Mouse (Mus musculus): ENCODE measurements around the gene Hip1r. TPM values are rescaled to one million over a fixed set of nuclear protein-coding genes. Genes with fewer than 3 reads are reported as not detected.

The Hip1r gene
- polyA plus RNA-seq, 1 experiment from 2014 or later = 7.9 TPM

DNA sequence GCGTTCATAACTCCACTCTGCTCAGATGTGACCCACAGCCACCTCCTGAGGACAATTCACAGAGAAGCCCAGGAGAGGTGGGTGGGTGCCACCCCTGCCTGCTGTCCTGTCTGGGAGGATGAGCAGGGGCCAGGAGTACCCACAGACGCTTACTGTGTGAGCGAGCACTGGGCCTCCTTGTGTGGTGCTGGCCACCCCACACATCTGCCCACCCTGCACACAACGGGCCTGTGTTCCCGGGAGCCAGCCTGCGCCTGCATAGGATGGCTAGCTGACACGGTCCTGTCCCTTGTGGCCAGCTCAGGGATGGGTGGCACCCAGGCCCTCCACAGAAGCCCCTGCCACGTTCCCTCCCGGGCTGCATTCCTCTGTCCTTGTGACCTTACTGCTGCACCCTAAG is 12.0 kb downstream of the Hip1r start:
- Histone ChIP-seq H3K9me3 (no peaks in the 10 kb centered on the region), H3K27me3 (no peaks in the 10 kb centered on the region), H3K9ac (replicated peaks) (0 out of 2 replicates have a peak overlapping the region, but pooled peaks have one; percentile 27), H3K4me1 (replicated peaks) (peaks cover 22% of the 10 kb centered on the region), H3K27ac (no peak overlapping the region), H3K4me3 (replicated peaks) (no peak overlapping the region), H3K4me2 (no peak overlapping the region), H3K36me3 (no peaks in the 10 kb centered on the region)
- 68% methylated on average over 9 of the region's 9 CpGs for WGBS
- no peak for ATAC-seq (ENCODE audit: insufficient number of reproducible peaks, insufficient read depth, low FRiP score, low TSS enrichment, low read depth)

DNA sequence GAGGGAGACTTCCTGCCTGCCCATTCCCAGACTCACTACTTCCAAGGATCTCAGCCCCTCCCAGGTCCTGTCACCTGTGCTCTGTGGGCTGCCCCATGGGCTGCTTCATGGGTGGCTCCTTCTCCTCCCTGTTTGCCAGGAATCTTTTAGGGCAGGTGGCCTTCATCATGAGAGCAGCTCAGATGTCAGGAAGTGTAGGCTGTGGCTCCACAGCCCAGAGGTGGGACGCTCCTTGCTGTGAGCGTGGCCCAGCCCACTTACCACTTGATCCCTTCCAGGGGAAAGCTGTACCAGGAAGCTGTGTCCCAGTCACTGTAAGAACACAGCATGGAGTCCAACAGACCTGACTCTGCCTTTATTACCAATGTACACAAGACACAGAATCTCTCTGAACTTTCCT is 13.5 kb downstream of the Hip1r start:
- 44% methylated on average over 2 of the region's 2 CpGs for WGBS
- no peaks in the 10 kb centered on the region for H3K9me3 ChIP-seq
- no peak for ATAC-seq (ENCODE audit: insufficient number of reproducible peaks, insufficient read depth, low FRiP score, low TSS enrichment, low read depth)

DNA sequence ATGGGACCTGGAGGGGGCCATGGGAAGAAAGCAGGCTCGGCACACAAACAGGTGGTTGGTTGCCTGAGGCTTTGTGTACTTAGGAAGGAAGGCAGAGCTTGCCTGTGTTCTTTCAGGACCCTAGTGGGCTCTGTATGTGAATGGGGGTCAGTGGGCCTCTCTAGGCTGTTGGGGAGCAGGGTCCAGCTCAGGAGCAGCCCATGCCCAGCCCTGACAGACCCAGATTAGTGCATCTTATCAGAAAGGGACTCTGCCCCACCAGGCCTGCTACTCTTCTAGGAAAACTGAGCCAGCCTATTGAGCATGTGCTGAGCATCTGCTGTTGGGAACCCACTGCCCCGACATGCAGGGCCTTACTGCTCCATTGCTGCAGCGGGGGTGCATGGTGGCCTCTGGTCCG is 14.1 kb downstream of the Hip1r start:
- peaks cover 20% of the 10 kb centered on the region for H3K4me1 ChIP-seq (replicated peaks)
- no peak overlapping the region for H3K4me2 ChIP-seq
- H3K27ac ChIP-seq = peak overlapping the region; percentile 46; the same call in 1 of the 2 replicates
- WGBS = 68% methylated on average over 4 of the region's 4 CpGs
- no peaks in the 10 kb centered on the region for H3K36me3 ChIP-seq
- H3K4me3 ChIP-seq (replicated peaks) = no peak overlapping the region
- H3K9ac ChIP-seq (replicated peaks) = no peak overlapping the region
- no peak for ATAC-seq (ENCODE audit: insufficient number of reproducible peaks, insufficient read depth, low FRiP score, low TSS enrichment, low read depth)
- H3K27me3 ChIP-seq = no peaks in the 10 kb centered on the region
- H3K9me3 ChIP-seq = no peaks in the 10 kb centered on the region

More for the DNA sequence above, 13.5 kb downstream of the Hip1r start:
- no peak overlapping the region for H3K27ac ChIP-seq
- no peak overlapping the region for H3K9ac ChIP-seq (replicated peaks)
- H3K4me2 ChIP-seq = no peak overlapping the region
- H3K4me3 ChIP-seq (replicated peaks) = no peak overlapping the region
- peaks cover 20% of the 10 kb centered on the region for H3K4me1 ChIP-seq (replicated peaks)
- H3K36me3 ChIP-seq = no peaks in the 10 kb centered on the region
- no peaks in the 10 kb centered on the region for H3K27me3 ChIP-seq

DNA sequence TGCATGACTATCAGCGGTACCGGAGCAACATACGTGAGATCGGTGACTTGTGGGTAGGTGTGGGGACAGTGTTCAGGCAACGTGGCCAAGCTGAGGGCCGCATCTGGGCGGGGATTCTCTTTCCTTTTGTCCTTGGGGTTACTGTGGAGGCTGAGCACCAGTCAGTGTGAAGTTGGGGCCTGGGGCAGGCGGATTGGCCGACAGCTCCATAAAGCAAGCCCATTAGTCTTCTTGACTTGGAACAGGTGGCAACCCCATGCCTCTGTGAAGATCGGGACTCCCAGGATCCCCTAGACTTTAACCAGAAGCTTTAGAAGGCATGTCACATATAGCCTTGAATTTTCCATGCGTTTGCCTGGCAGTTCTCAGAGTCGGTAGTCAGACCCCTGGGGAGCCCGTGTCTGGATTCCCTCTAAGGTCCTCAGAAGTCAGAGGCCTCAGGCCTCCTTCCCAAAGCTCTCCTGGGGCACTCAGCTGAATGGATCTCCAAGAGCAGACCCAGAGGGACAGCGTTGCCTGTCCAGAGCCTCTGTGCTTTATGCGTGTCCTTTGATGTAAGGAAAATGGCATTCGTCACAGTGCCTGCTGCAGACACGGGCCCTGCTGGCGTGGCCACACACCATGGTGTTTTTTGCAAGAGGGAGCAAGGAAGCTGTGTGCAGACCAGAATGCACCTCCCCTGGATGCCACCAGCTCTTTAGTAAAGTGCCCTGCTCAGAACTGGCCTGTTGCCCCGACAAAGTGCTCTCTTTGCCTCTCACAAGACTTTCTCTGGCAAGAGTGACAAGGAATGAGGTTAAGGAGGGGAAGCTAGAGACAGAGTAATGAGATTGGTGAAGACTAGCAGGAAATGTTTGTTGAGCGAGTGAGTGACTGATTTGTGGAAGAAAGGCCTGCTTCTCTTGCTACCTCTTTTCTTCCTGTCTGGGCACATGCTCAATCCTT is 16.8 kb downstream of the Hip1r start:
- H3K9ac ChIP-seq (replicated peaks) = 0 out of 2 replicates have a peak overlapping the region, but pooled peaks have one; percentile 8
- no peak overlapping the region for H3K4me3 ChIP-seq (replicated peaks)
- 60% methylated on average over 20 of the region's 20 CpGs for WGBS

DNA sequence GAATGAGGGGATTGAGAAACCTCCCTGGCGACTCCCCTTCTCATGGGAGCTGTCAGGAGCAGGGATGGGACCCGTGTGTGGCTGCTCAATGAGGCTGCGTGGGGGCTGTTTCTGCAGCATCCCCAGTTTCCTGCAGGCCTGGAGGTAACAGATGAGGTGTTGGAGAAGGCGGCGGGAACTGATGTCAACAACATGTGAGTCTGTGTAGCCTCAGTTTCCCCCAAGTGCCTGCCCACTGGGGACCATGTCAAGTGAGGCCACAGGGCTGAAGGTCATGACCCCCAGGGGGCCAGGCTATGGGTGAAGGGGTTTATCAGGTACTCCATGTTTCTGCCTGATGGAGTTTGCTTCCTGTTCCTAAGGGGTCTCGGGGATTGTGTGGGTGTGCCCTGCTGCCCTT is 17.9 kb downstream of the Hip1r start:
- Histone ChIP-seq H3K4me2 (no peak overlapping the region), H3K4me1 (replicated peaks) (peaks cover 15% of the 10 kb centered on the region), H3K27ac (no peak overlapping the region), H3K27me3 (no peaks in the 10 kb centered on the region), H3K9me3 (no peaks in the 10 kb centered on the region), H3K4me3 (replicated peaks) (no peak overlapping the region), H3K36me3 (0 out of 2 replicates have a peak, but pooled peaks cover 4% of the 10 kb centered on the region), H3K9ac (replicated peaks) (no peak overlapping the region)
- WGBS = 82% methylated on average over 6 of the region's 6 CpGs
- ATAC-seq (ENCODE audit: insufficient number of reproducible peaks, insufficient read depth, low FRiP score, low TSS enrichment, low read depth) = no peak

More for the DNA sequence above, 16.8 kb downstream of the Hip1r start:
- no peaks in the 10 kb centered on the region for H3K9me3 ChIP-seq
- ATAC-seq (ENCODE audit: insufficient number of reproducible peaks, insufficient read depth, low FRiP score, low TSS enrichment, low read depth) = no peak
- H3K27me3 ChIP-seq = no peaks in the 10 kb centered on the region
- H3K4me2 ChIP-seq = no peak overlapping the region
- 0 out of 2 replicates have a peak, but pooled peaks cover 4% of the 10 kb centered on the region for H3K36me3 ChIP-seq
- H3K27ac ChIP-seq = no peak overlapping the region
- peaks cover 20% of the 10 kb centered on the region for H3K4me1 ChIP-seq (replicated peaks)

DNA sequence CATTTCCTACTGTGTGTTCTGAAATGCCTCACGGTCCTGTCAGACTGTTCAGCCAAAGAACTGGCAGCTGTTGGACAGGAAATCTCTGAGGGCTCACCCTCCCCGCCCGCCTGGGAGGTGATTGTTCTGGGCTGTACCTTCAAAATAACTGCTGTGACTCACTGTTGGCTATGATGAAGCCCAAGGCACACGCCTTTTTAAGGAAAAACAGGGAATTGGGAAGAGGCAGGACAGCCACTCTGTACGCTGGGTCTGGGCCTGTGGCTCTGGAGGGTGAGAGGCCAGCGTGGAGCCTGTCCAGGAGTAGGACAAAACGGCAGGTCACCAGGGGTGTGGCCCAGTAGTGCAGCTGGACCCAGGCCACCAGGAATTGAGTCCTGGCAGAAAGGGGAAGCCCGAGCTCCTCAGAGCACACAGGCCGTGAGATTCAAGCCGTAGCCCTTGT is 18.8 kb downstream of the Hip1r start:
- Histone ChIP-seq H3K4me1 (replicated peaks) (peaks cover 6% of the 10 kb centered on the region), H3K36me3 (0 out of 2 replicates have a peak, but pooled peaks cover 4% of the 10 kb centered on the region), H3K27me3 (no peaks in the 10 kb centered on the region), H3K4me2 (no peak overlapping the region), H3K9me3 (no peaks in the 10 kb centered on the region), H3K9ac (replicated peaks) (no peak overlapping the region; the same call in 1 of the 2 replicates), H3K4me3 (replicated peaks) (no peak overlapping the region), H3K27ac (no peak overlapping the region)
- whole genome bisulfite sequencing = 82% methylated on average over 10 of the region's 10 CpGs
- ATAC-seq (ENCODE audit: insufficient number of reproducible peaks, insufficient read depth, low FRiP score, low TSS enrichment, low read depth) = no peak

DNA sequence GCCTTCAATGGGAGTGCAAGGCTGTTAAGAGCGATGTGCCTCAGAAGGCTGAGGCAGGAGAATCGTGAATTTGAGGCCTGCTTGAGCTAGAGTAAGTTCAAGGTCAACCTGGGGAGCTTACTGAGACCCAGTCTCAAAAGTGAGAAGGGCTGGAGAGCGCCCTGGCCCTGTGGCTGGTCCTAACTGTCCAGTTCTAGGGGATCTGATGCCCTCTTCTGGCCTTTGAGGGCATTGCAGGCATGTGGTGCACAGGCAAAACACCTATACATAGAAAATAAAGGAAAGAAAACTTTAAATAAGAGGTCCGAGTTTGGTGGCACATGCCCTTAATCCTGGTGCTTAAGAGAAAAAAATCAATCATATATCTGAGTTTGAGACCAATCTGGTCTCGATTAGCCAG is 19.4 kb downstream of the Hip1r start:
- Histone ChIP-seq H3K36me3 (0 out of 2 replicates have a peak, but pooled peaks cover 4% of the 10 kb centered on the region), H3K9ac (replicated peaks) (no peak overlapping the region), H3K9me3 (no peaks in the 10 kb centered on the region), H3K27ac (no peak overlapping the region), H3K4me1 (replicated peaks) (peaks cover under 1% of the 10 kb centered on the region; the same call in 1 of the 2 replicates), H3K4me3 (replicated peaks) (no peak overlapping the region), H3K4me2 (no peak overlapping the region), H3K27me3 (no peaks in the 10 kb centered on the region)
- 29% methylated on average over 5 of the region's 5 CpGs for WGBS
- ATAC-seq (ENCODE audit: insufficient number of reproducible peaks, insufficient read depth, low FRiP score, low TSS enrichment, low read depth) = 0 out of 2 replicates have a peak, but pooled peaks have one; percentile 22

DNA sequence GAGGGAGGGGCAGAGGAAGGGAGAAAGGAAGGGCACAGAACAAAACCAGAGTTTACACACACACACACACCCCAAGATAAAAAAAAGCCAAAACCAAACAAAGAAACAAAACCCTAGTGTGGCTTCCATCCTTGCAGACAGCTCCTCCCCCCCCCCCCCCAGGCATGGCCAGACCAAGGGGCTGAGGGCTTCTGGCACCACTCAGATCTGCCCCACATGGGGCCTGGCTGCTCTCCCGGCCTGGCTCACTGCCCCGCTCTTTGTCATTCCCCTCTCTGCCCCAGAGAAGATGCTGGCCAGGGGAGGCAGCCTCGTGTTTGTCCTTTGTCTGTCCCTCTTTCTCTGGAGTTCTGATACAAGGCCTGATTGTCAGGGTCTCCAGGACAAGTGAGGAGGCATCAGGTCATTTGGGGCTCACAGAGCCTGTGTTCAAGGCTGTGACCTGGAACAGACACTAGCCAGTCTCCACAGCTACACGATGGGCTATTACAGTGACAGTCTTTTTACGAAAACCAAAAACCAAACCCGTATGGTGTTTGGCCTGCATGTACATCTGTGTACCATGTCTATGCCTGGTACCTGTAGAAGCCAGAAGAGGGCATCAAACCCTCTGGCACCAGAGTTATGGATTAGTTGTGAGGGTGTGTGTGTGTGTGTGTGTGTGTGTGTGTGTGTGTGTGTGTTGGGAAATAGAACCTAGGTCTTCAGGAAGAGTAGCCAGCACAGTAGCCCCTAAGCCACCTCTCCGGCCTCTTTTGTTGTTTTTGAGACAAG is 20.0 kb downstream of the Hip1r start:
- Histone ChIP-seq H3K4me1 (replicated peaks) (no peaks in the 10 kb centered on the region), H3K27ac (no peak overlapping the region), H3K4me3 (replicated peaks) (no peak overlapping the region), H3K27me3 (no peaks in the 10 kb centered on the region), H3K36me3 (0 out of 2 replicates have a peak, but pooled peaks cover 4% of the 10 kb centered on the region), H3K4me2 (no peak overlapping the region), H3K9ac (replicated peaks) (no peak overlapping the region), H3K9me3 (no peaks in the 10 kb centered on the region)
- WGBS = 77% methylated on average over 7 of the region's 7 CpGs
- no peak for ATAC-seq (ENCODE audit: insufficient number of reproducible peaks, insufficient read depth, low FRiP score, low TSS enrichment, low read depth)

DNA sequence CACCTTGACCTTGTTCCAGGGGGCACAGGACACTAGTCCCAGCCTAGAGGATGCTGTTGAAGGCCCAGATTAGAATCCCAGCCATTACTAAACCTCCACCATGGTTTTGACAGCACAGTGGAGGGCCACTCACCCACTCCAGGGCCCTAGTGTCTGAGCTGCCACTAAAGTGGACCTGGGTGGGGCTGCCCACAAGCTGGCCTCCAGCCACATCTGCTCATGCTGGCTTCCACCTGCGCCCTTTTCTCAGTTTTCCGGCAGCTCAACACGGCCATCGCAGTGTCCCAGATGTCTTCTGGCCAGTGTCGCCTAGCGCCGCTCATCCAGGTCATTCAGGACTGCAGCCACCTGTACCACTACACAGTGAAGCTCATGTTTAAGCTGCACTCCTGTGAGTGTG is 21.0 kb downstream of the Hip1r start:
- Histone ChIP-seq H3K27me3 (no peaks in the 10 kb centered on the region), H3K36me3 (0 out of 2 replicates have a peak, but pooled peaks cover 4% of the 10 kb centered on the region), H3K4me1 (replicated peaks) (no peaks in the 10 kb centered on the region), H3K4me3 (replicated peaks) (no peak overlapping the region), H3K4me2 (no peak overlapping the region), H3K27ac (no peak overlapping the region), H3K9ac (replicated peaks) (no peak overlapping the region), H3K9me3 (no peaks in the 10 kb centered on the region)
- no peak for ATAC-seq (ENCODE audit: insufficient number of reproducible peaks, insufficient read depth, low FRiP score, low TSS enrichment, low read depth)
- WGBS = 92% methylated on average over 7 of the region's 7 CpGs

DNA sequence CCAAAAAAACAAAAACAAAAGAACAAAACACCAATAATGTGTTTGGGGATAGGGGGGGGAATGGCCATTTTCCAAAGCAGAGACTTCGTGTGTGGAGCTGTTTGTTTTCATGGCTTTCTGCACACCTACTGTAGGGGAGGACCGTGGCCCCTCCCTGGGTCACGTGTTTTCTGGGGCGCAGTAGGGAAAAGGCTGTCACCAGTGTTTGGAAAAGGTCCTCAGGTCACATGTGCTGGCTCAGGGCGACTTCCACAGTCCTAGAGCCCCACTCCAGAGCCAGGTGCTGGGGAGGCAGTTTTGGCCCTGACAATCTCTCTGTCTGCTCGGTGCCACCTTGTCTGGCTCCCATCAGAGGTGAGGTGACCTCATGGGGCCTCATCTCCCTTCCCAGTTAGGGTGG is 22.0 kb downstream of the Hip1r start:
- no peak overlapping the region for H3K9ac ChIP-seq (replicated peaks)
- no peak for ATAC-seq (ENCODE audit: insufficient number of reproducible peaks, insufficient read depth, low FRiP score, low TSS enrichment, low read depth)
- WGBS = 75% methylated on average over 6 of the region's 6 CpGs

DNA sequence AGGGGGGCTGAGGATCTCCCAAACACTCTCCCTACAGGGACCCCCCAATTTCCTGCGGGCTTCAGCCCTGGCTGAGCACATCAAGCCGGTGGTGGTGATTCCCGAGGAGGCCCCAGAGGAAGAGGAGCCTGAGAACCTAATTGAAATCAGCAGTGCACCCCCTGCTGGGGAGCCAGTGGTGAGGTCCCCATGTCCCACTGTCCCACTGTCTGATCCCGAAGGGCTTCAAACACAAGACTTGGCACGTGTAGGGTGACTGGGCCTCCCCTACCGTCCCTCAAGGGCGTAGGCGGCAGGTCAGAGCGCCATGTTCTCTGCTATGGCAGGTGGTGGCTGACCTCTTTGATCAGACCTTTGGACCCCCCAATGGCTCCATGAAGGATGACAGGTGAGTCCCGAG is 22.8 kb downstream of the Hip1r start:
- Histone ChIP-seq H3K4me2 (no peak overlapping the region), H3K27me3 (no peaks in the 10 kb centered on the region), H3K4me1 (replicated peaks) (no peaks in the 10 kb centered on the region), H3K9ac (replicated peaks) (no peak overlapping the region), H3K27ac (no peak overlapping the region), H3K4me3 (replicated peaks) (no peak overlapping the region), H3K36me3 (0 out of 2 replicates have a peak, but pooled peaks cover 4% of the 10 kb centered on the region), H3K9me3 (no peaks in the 10 kb centered on the region)
- no peak for ATAC-seq (ENCODE audit: insufficient number of reproducible peaks, insufficient read depth, low FRiP score, low TSS enrichment, low read depth)
- 85% methylated on average over 10 of the region's 10 CpGs for WGBS

More for the DNA sequence above, 22.0 kb downstream of the Hip1r start:
- Histone ChIP-seq H3K4me2 (no peak overlapping the region), H3K27ac (no peak overlapping the region), H3K9me3 (no peaks in the 10 kb centered on the region), H3K36me3 (0 out of 2 replicates have a peak, but pooled peaks cover 4% of the 10 kb centered on the region), H3K4me3 (replicated peaks) (no peak overlapping the region), H3K4me1 (replicated peaks) (no peaks in the 10 kb centered on the region), H3K27me3 (no peaks in the 10 kb centered on the region)

All from limb, embryonic 12.5 days (tissue).